Mouse (Mus musculus) neutrophil, adult 5-6 weeks (primary cell): ENCODE measurements at regions not wholly inside any gene's neighbourhood (a gene's known extent, or its start where the extent isn't known, plus 50 kb on each side); places are given as distances from the start of the nearest gene placed in this dataset.

Experiments
- ATAC-seq: fragments of 151-379, 151-347 bp; 2 replicates; pipeline ENCODE4 v1.8.0; 2017; ENCODE audit warnings: mild to moderate bottlenecking, moderate TSS enrichment; ENCODE audit not compliant: insufficient number of reproducible peaks, poor library complexity, low FRiP score, severe bottlenecking; ENCODE audit errors: extremely low read depth

- ATAC-seq, result no peak
Observed at GRCm38 (mm10) chr10:25036928-25037327, 109.6 kb upstream of the Arg1 start.

- ATAC-seq, result no peak
Observed at GRCm38 (mm10) chr10:25035363-25035762, 108.1 kb upstream of the Arg1 start.

DNA sequence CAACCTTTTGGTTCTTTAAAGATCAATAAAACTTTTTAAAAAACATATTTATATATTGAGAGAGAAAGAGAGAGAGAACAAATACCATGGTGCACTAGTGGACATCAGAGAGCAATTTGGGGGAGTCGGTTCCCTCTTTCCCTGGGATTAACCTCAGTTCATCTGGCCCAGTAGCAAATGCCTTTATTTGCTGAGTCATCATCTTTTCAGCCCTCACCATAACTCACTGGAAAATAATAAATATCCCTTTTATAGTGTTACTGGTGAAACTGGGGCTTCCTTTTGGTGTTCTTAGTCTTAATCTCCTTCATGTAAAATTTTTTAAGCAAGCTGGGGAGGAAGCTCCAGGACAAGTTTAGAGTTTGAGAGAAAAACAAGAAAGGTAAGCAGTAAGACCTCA, 105.3 kb upstream of the Arg1 start:
- no peak for ATAC-seq

GRCm38 (mm10) chr10:25029387-25029915, 102.2 kb upstream of the Arg1 start:
- ATAC-seq, result no peak

DNA sequence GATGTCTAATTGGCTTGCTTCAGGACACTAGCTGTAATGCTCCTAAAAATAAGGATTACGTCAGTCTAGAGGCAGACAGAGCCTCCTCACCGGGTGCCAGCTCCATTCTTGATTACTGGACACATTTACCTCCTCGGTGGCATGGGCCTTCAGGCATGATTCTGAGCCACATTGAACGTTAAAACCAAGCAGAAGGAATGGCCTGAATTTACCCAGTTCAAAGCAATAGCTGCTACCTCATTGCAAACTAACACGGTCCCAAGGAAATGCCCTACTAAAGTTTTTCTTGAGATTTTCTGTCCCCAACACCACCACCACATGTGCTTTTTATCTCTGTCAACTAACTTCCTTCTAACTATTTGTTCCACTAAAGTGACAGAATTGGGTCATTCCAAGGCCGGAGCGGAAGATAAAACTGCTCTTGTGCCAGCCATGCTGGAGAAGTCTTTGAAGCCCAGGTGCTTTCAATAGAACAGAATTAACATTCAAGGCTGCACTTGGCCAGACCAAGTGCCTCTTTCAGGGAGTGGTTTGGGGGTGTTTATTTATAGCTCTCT, 96.4 kb upstream of the Arg1 start:
- ATAC-seq, result no peak

GRCm38 (mm10) chr10:25023044-25023540, 95.8 kb upstream of the Arg1 start:
- no peak for ATAC-seq

DNA sequence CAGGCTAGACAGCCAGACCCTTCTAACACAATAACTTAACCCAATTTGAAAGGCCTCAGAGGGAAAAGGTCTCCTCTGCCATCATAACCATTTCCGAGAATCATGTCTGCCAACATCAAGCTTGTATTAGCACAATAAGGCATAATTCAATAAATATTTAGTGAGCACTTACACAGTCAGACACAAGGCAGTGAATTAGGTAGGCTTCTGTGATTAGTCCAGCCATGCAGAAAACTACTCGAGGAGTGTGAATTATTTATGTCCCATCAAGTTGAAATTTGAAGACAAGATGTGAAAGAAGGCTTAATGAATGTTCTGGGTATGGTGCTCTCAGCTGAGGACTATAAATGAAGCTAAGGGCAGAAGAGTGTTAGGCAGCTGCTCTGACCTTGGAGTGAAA, 91.7 kb upstream of the Arg1 start:
- ATAC-seq, result no peak

DNA sequence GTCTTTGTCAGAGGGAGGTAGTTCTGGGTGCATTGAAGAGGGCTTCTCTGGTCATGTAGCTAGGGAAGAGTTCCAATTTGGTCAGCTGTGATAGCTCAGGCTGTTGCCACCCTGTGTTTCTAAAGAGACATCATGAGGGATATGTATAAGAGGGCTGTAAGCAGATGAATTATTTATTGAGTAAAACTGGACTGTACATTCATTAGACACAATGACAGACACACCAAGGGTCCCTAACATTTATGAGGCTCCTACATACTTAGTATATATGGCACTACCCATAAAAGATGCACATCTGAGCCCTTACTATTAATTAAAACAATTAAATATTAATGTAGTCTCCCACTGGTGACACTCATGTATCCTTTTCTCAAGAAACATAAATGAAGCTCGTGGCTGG, 90.6 kb upstream of the Arg1 start:
- ATAC-seq, result no peak

DNA sequence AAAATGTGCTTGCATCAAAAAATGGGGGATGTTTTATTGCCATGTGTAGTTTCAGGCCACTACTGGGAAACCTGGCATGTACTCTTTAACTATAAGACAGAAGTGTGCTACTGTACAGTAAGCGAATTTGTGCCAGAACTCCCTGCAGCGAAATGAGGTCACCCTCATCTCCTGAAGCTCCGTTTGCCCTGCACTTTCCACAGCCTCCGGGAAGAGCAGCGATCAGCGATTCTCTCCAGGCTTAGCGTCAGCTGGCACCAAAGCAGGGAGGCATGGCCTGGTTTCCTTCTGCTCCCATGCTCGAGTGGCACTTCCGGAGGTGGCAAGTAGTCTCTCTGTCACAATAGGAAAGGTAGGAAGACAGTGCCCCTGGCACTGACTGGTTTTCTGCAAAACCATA, 88.8 kb upstream of the Arg1 start:
- no peak for ATAC-seq

DNA sequence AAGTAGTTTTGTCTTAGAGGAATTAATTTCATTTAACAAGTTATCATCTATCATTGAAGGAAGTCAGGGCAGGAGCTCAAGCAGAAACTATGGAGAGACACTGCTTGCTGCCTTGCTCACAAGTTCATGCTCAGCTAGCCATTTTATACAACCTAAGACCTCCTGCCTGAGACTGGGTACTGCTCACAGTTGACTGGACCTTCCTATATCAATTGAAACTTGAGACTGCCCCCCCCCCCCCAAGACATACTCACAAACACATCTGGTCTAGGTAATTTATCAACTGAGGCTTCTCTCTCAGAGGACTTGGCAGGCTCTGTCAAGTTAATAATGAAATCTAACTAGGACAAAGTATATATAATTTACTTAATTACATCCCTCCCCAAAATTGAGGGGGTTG, 84.8 kb upstream of the Arg1 start:
- no peak for ATAC-seq

- no peak for ATAC-seq
Observed at GRCm38 (mm10) chr10:25001299-25001698, 74.0 kb upstream of the Arg1 start.

DNA sequence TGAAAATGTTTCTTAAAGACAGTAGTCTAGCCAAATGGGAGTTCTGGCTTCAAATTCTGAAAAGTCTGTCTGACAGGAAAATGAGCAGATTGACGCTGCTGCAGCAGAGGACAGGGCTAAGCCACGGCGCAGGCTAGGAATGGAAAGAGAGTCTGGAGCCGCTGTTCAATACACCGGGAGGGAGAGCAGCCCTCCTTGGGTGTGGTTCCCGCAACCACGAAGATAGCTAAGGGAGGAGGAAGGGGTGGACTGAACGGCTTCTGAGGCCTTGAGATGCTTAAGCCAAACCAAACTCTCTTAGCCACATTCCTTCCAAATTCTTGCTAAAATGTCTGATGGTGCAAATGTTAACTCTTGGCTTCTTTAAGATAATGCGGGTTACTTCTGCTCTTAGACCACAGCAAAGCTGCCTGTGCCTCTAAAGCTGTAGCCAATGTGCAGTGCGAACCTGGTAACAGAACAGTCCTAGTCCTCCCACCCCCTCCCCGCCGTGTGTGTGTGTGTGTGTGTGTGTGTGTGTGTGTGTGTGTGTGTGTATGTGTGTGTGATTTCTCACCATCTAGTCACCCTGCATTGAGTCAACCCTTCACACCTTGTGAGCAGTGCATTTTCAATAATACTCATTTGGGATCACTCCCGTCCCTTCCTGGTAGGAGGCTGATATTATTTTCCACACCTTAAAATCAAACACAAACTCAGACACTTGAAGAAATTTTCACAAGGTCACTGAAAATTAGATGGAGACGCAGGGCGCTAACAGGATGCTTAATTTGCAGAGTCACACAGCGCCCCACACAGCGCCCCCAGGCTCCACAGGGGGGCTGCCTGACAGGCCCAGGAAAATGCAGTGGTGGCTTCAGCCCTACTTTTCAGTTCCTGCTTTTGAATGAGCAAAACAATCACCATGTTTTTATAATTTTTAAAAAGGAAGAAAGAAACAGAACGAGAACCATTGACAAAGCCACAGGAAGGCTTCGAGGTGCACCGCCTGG, 73.2 kb upstream of the Arg1 start:
- ATAC-seq, result no peak

DNA sequence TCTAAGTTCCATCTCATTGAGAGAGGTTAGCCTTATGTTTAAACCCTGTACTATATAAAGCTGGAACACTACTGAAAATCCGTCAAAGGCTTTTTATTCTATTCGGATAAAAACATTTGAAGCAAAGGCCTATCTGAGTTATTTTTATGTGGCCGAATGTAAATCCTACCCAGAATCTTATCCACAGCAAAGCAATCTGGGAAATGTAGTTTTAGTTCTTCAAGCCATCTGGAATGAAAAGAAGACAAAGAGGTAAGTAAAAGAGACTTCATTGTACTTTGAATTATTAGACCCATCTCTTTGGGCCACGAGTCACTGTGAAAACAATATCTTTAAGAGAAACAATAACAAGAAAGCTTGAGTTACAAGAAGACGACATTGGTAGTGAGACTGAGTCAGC, 72.5 kb upstream of the Arg1 start:
- ATAC-seq, result no peak

DNA sequence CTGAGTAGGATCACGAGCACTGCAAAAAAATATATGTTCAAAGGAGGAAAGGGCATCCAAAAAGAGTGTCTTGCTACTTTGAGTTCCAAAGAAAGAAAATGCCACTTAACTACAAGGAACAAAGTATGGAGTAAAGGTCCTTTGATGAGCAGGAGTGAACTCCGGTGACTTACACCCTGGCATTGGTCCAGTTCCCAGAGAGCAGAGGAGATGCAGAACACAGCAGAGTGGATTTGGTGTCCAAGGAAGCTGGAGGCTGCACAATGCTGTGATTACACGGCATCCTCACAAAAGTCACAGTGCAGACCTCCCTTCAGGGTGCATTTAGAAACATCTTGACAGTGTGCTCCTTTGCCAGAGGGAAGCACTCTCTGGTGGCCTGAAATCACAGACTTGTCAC, 70.4 kb upstream of the Arg1 start:
- no peak for ATAC-seq

DNA sequence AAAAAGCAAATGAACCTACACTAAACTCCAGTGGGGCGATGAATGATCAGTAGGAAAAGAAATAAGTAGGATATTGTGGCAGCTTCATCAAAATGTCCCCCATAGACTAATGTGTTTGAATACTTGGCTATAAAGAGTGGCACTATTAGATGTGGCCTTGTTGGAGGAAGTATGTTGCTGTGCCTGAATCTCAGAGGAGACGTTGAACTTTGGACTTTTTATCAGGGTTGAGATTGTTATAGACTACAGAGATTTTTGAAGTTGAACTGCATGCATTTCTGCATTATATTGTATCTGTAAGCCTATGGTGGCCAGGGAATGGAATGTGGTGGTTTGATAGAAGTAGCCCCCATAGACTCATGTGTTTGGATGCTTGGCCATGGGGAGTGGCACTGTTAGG, 68.5 kb upstream of the Arg1 start:
- ATAC-seq, result no peak

- ATAC-seq, result no peak
Observed at GRCm38 (mm10) chr10:24989965-24990653, 62.8 kb upstream of the Arg1 start.

GRCm38 (mm10) chr10:24984801-24985200, 57.5 kb upstream of the Arg1 start:
- ATAC-seq, result no peak

DNA sequence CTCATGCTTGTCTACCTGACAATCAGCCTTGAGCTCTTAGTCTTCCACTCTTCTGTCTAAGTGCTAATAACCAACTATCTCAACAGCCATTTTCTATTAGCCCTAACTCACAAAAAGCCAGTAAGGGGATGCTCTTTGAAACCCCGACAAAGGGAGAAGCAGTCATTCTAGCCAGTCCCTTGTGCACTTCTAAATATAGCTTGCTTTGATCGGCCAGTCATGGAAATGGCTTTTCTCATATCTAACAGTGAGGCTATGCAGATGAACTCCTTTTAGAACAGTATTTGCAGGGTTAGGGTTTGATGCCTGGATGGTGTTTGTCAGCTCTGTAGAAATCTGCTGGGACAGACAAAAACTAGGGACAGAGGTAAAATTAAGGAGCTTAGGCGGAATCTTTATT, 54.5 kb upstream of the Arg1 start:
- no peak for ATAC-seq
